Mouse (Mus musculus) liver, embryonic 15.5 days (tissue): ENCODE measurements around the gene 1600002K03Rik. TPM values are rescaled to one million over a fixed set of nuclear protein-coding genes. Genes with fewer than 3 reads are reported as not detected.

ENCODE experiments used
- ATAC-seq: fragments of 200-750 bp; cut with Nextera tagmentation; 2 replicates; pipeline ENCODE4 v1.8.0; 2017; ENCODE audit warnings: moderate number of reproducible peaks, mild to moderate bottlenecking, moderate library complexity; ENCODE audit not compliant: insufficient read depth
- H3K27ac ChIP-seq: fragments of 300-500 bp; sonication (generic); replicated peaks from 2 replicates; pipeline ENCODE4 v1.5.1; 2015; ENCODE audit warnings: mild to moderate bottlenecking, inconsistent platforms
- H3K27me3 ChIP-seq: fragments of 300-500 bp; sonication (generic); 2 replicates; pipeline ENCODE4 v1.6.1; 2015; ENCODE audit warnings: mild to moderate bottlenecking, inconsistent platforms
- H3K36me3 ChIP-seq: fragments of 300-500 bp; sonication (generic); replicated peaks from 2 replicates; pipeline ENCODE4 v1.6.1; 2015; ENCODE audit warnings: moderate library complexity, mild to moderate bottlenecking, inconsistent platforms
- H3K4me1 ChIP-seq: fragments of 300-500 bp; sonication (generic); replicated peaks from 2 replicates; pipeline ENCODE4 v1.6.1; 2015; ENCODE audit warnings: inconsistent platforms
- H3K4me2 ChIP-seq: fragments of 300-500 bp; sonication (generic); 2 replicates; pipeline ENCODE4 v1.6.1; 2015; ENCODE audit warnings: moderate library complexity, mild to moderate bottlenecking, inconsistent platforms
- H3K4me3 ChIP-seq: fragments of 300-500 bp; sonication (generic); replicated peaks from 2 replicates; pipeline ENCODE4 v1.5.1; 2015; ENCODE audit warnings: mild to moderate bottlenecking, inconsistent platforms
- H3K9ac ChIP-seq: fragments of 300-500 bp; sonication (generic); 2 replicates; pipeline ENCODE4 v1.6.1; 2015; ENCODE audit warnings: moderate library complexity, mild to moderate bottlenecking, inconsistent platforms
- H3K9me3 ChIP-seq: fragments of 300-500 bp; sonication (generic); replicated peaks from 2 replicates; pipeline ENCODE4 v1.6.1; 2016; ENCODE audit warnings: inconsistent platforms
- WGBS: fragments of 180-500 bp; shearing (Covaris S2); methylation state at CpG from one replicate; pipeline ENCODE4 v1.1.7; 2015; ENCODE audit warnings: mixed read lengths; ENCODE audit not compliant: insufficient replicate concordance; 5-methylcytosine and 5-hydroxymethylcytosine counted together
- polyA plus RNA-seq: library from polyadenylated mRNA; unstranded; fragments of >200 nt; fragmentation: Nextera tagmentation; extraction: Ambion mirVana; gene quantifications from 2 replicates; pipeline ENCODE4 v1.2.1, GENCODE M21; 2015

1600002K03Rik gene
- polyA plus RNA-seq, 1 experiment from 2014 or later: 10.1 TPM

- Histone ChIP-seq H3K4me1 (peaks cover 95% of the 10 kb centered on the region), H3K27ac (peak overlapping the region; percentile 95), H3K9me3 (no peaks in the 10 kb centered on the region), H3K4me2 (peak overlapping the region; percentile 95), H3K9ac (peak overlapping the region; percentile 85), H3K27me3 (peaks cover 37% of the 10 kb centered on the region), H3K4me3 (peak overlapping the region; percentile 75), H3K36me3 (peaks cover 36% of the 10 kb centered on the region)
- ATAC-seq: peak; percentile 81
- WGBS: under 1% methylated on average over 43 of the region's 43 CpGs
Measured at GRCm38 (mm10) chr10:80141786-80142529, 30.8 kb upstream of the 1600002K03Rik start.

- no peaks in the 10 kb centered on the region for H3K9me3 ChIP-seq
- peaks cover 36% of the 10 kb centered on the region for H3K36me3 ChIP-seq
- peak; percentile 46 for ATAC-seq
- H3K4me3 ChIP-seq: peak overlapping the region; percentile 75
- under 1% methylated on average over 15 of the region's 15 CpGs for WGBS
- peak overlapping the region; percentile 85 for H3K9ac ChIP-seq
- H3K27me3 ChIP-seq: peaks cover 32% of the 10 kb centered on the region
- H3K27ac ChIP-seq: peak overlapping the region; percentile 95
- H3K4me2 ChIP-seq: peak overlapping the region; percentile 95
- H3K4me1 ChIP-seq: peaks cover 95% of the 10 kb centered on the region
Measured at GRCm38 (mm10) chr10:80142530-80142925, 30.2 kb upstream of the 1600002K03Rik start.

GRCm38 (mm10) chr10:80143664-80144063 is 29.1 kb upstream of the 1600002K03Rik start:
- peaks cover 20% of the 10 kb centered on the region for H3K27me3 ChIP-seq
- no peaks in the 10 kb centered on the region for H3K9me3 ChIP-seq
- WGBS: 88% methylated on average over 7 of the region's 7 CpGs
- ATAC-seq: no peak
- no peak overlapping the region for H3K27ac ChIP-seq
- H3K4me3 ChIP-seq: no peak overlapping the region
- no peak overlapping the region for H3K9ac ChIP-seq
- peaks cover 93% of the 10 kb centered on the region for H3K4me1 ChIP-seq
- peak overlapping the region; percentile 95; the same call in 1 of the 2 replicates for H3K4me2 ChIP-seq
- H3K36me3 ChIP-seq: peaks cover 36% of the 10 kb centered on the region

- WGBS: 83% methylated on average over 12 of the region's 12 CpGs
- peaks cover 15% of the 10 kb centered on the region for H3K27me3 ChIP-seq
- H3K27ac ChIP-seq: no peak overlapping the region
- no peak for ATAC-seq
- H3K4me1 ChIP-seq: peaks cover 88% of the 10 kb centered on the region
- no peak overlapping the region for H3K4me3 ChIP-seq
- peaks cover 36% of the 10 kb centered on the region for H3K36me3 ChIP-seq
- H3K9me3 ChIP-seq: no peaks in the 10 kb centered on the region
- H3K4me2 ChIP-seq: no peak overlapping the region
- H3K9ac ChIP-seq: no peak overlapping the region
Measured at GRCm38 (mm10) chr10:80144159-80144558, 28.6 kb upstream of the 1600002K03Rik start.

- Histone ChIP-seq H3K27me3 (peaks cover 5% of the 10 kb centered on the region; the same call in 1 of the 2 replicates), H3K4me3 (peak overlapping the region; percentile 10; the same call in 1 of the 2 replicates), H3K27ac (peak overlapping the region; percentile 96), H3K4me2 (peak overlapping the region; percentile 96; the same call in 1 of the 2 replicates), H3K4me1 (peaks cover 85% of the 10 kb centered on the region), H3K36me3 (peaks cover 38% of the 10 kb centered on the region), H3K9ac (0 out of 2 replicates have a peak overlapping the region, but pooled peaks have one; percentile 1), H3K9me3 (no peaks in the 10 kb centered on the region)
- WGBS: 72% methylated on average over 20 of the region's 20 CpGs
- ATAC-seq: no peak
Measured at GRCm38 (mm10) chr10:80144864-80145838, 27.6 kb upstream of the 1600002K03Rik start.

GRCm38 (mm10) chr10:80145896-80146295 is 26.8 kb upstream of the 1600002K03Rik start:
- no peak for ATAC-seq
- Histone ChIP-seq H3K27me3 (no peaks in the 10 kb centered on the region), H3K36me3 (peaks cover 45% of the 10 kb centered on the region), H3K27ac (peak overlapping the region; percentile 96), H3K4me3 (peak overlapping the region; percentile 10; the same call in 1 of the 2 replicates), H3K4me2 (peak overlapping the region; percentile 96), H3K9me3 (no peaks in the 10 kb centered on the region), H3K4me1 (peaks cover 85% of the 10 kb centered on the region), H3K9ac (peak overlapping the region; percentile 87; the same call in 1 of the 2 replicates)
- 54% methylated on average over 6 of the region's 6 CpGs for WGBS

GRCm38 (mm10) chr10:80146568-80147011 is 26.2 kb upstream of the 1600002K03Rik start:
- Histone ChIP-seq H3K4me2 (peak overlapping the region; percentile 96), H3K9ac (peak overlapping the region; percentile 87), H3K9me3 (no peaks in the 10 kb centered on the region), H3K27me3 (no peaks in the 10 kb centered on the region), H3K36me3 (peaks cover 48% of the 10 kb centered on the region), H3K4me1 (peaks cover 85% of the 10 kb centered on the region), H3K4me3 (no peak overlapping the region), H3K27ac (peak overlapping the region; percentile 96)
- no peak for ATAC-seq
- 71% methylated on average over 4 of the region's 4 CpGs for WGBS

- Histone ChIP-seq H3K27ac (peak overlapping the region; percentile 96), H3K9ac (peak overlapping the region; percentile 87), H3K9me3 (no peaks in the 10 kb centered on the region), H3K4me3 (peak overlapping the region; percentile 70), H3K27me3 (no peaks in the 10 kb centered on the region), H3K4me1 (peaks cover 88% of the 10 kb centered on the region), H3K4me2 (peak overlapping the region; percentile 96), H3K36me3 (peaks cover 55% of the 10 kb centered on the region)
- no peak for ATAC-seq
- whole genome bisulfite sequencing: 34% methylated on average over 5 of the region's 5 CpGs
Measured at GRCm38 (mm10) chr10:80147146-80147718, 25.5 kb upstream of the 1600002K03Rik start.

GRCm38 (mm10) chr10:80147719-80148601 is 24.8 kb upstream of the 1600002K03Rik start, which contains the start of gene Midn:
TSS of gene Midn (plus strand) at chr10:80148272.
- peak; percentile 38 for ATAC-seq
- under 1% methylated on average over 38 of the region's 42 CpGs for WGBS

More at GRCm38 (mm10) chr10:80147719-80148601, 24.8 kb upstream of the 1600002K03Rik start, which contains the start of gene Midn:
- Histone ChIP-seq H3K4me3 (peak within 1 kb of the TSS; percentile 70), H3K27me3 (no peaks in the 10 kb centered on the region), H3K36me3 (peaks cover 62% of the 10 kb centered on the region), H3K9ac (peak within 1 kb of the TSS; percentile 87), H3K9me3 (no peaks in the 10 kb centered on the region), H3K4me1 (peaks cover 88% of the 10 kb centered on the region), H3K4me2 (peak within 1 kb of the TSS; percentile 96), H3K27ac (peak within 1 kb of the TSS; percentile 96)
